Mouse (Mus musculus): ENCODE data around the gene 6030452D12Rik.

GRCm38 (mm10) chr8:106548366-106548936 is 48.1 kb downstream of the 6030452D12Rik start:
- TF ChIP-seq CTCF (IDR thresholded peaks at IDR 0.05; ENCODE audit: extremely low read depth, insufficient read depth, low read length), result no peak
- no peak for TF ChIP-seq POLR2A (IDR thresholded peaks at IDR 0.05; ENCODE audit: extremely low read depth, insufficient read depth, low read length)
